Mouse (Mus musculus): ENCODE results near the gene Sowahb. TPM values are rescaled to one million over a fixed set of nuclear protein-coding genes. Genes with fewer than 3 reads are reported as not detected.

Sowahb gene
- polyA plus RNA-seq (2012; rRNA removed), result 2.1 and 2.3 TPM in 2 replicates

GRCm38 (mm10) chr5:93044584-93045370 lies at the start of gene Sowahb:
Gene Sowahb, minus strand, starts transcription at chr5:93045022.
- DNase-seq (ENCODE audit: low spot score), result peak; percentile 63

- DNase-seq (ENCODE audit: low spot score), result peak; percentile 27
Observed at GRCm38 (mm10) chr5:93093638-93094527, 49.1 kb upstream of the Sowahb start.

DNA sequence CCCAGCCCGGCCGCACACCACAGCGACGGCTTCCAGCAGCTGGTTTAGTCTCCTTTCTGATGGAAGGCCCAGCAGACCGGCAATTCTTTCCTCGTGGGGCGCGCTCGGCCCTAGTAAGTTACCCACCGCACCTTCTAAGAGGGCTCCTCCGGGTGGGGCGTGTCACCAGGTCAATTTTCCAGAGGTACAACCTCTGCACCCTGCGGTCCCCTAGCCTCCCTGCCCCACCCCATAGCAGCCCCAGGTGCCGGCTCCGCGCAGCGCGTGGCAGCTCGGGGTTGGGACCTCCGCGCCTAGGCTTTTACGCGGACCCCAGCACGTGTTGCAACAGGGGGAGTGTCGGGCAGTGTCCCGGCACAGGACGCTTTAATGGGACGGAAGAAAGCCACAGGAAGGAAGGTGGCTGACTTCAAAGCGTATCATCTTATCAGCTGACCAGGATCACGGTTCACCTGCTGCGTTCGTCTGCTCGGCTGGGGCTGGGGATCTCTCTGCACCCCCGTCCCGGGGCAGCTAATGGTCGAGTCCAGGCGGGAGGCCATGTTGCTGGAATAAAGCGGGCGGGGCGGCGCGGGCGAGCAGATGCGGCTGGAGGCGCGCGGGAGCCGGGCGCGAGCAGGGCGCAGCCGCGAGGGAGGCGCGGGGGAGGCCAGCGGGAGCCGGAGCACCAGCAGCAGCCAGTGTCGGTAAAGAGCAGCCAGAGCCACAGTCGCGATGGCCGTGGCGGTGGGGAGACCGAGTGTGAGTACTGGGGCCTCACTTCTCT lies 48.2 kb upstream of the Sowahb start, which contains the start of gene Sept11:
Sept11 (plus strand) TSS at position 581 of the 766 bp plus-strand sequence.
- peak; percentile 93 for DNase-seq (ENCODE audit: low spot score)

- DNase-seq (ENCODE audit: low spot score), result no peak
Observed at GRCm38 (mm10) chr5:93092147-93092781, 47.4 kb upstream of the Sowahb start.

DNA sequence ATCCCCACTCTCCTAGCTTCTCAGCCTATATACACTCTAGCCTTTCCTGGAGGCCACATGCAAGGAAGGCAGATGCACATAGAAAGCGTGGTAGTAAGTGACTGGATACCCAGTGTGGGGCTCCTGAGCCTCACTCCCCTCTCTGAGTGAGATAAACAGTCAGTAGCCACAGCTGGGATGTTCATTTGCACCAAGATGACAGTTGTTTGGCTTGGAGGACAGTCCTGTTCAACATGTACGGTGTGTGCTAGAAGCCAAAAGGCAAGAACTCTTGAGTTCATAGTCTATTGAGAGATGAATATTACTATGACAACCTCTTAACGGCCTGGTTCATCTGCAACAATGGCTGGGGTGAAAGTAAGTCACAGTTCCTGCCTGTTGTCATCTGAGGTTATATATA lies 46.4 kb upstream of the Sowahb start:
- DNase-seq (ENCODE audit: low spot score), result no peak

DNA sequence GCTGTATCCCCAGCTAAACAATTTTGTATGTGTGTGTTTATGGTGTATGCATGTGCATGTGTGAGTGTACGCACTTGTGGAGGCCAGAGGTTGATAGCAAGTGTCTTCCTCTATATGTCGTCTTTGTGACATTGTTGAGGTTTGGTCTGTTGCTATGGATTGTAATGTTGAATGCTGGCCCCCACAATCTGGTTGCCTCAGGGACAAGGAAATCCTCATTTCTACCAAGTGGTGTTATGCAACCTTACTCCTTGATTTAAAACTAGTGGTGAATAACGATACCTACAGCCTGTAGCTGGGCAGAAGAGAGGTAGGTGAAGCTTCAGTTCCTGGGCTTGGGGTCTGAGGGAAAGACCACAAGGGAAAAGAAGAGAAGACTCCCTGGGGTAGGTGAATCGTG lies 41.1 kb upstream of the Sowahb start:
- no peak for DNase-seq (ENCODE audit: low spot score)

- DNase-seq (ENCODE audit: low spot score), result no peak
Observed at GRCm38 (mm10) chr5:93085015-93085598, 40.3 kb upstream of the Sowahb start.

GRCm38 (mm10) chr5:93079596-93079995 lies 34.8 kb upstream of the Sowahb start:
- no peak for DNase-seq (ENCODE audit: low spot score)

DNA sequence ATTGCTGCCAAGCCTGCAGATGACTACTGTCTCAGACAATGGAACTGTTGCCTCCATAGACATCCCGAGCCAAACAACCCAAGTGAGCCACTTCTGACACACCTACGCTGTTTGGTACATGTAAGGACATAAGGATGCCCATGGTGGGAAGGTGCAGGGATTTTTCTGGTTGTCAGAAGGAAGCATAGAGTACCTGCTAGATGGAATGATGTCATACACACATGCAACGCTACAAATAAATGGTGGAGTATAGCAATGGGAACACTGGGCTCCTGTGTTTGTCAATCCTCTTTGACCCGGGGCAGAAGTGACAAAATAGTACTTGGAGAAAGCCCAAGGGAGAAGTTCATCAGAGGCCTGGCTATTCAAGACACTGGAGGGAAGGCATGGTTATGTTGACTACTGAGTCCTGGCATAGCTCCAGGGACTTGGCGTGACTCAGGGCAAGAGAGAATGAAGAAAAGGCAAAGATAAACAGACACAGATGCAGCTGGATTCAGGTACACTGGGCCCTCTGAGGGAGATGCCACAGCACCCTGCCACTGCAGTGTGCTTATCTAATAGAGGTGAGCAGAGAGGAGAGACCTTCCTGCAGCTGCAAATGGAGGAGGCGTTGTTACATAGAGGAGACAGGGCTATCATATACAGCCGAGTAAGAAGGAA lies 33.0 kb upstream of the Sowahb start:
- DNase-seq (ENCODE audit: low spot score), result no peak

DNA sequence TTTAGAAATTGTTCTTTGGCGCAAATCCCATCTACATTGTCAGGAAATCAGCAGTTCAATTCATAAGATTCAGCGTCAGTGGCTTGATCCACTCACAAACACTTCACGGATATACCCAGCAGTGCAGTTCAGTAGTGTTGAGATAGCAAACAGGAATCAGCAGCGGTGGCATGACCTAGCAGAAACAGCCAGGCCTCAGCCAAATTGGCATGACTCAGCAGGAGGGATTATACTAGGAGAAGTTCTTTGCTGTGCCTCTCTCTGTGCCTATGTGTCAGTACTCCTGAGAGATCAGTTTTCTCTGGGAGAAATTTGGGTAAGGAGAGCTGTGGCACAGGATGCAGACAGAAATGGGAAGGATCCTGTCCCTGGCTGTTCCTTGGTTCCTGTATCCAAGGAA lies 16.0 kb upstream of the Sowahb start:
- DNase-seq (ENCODE audit: low spot score), result no peak

DNA sequence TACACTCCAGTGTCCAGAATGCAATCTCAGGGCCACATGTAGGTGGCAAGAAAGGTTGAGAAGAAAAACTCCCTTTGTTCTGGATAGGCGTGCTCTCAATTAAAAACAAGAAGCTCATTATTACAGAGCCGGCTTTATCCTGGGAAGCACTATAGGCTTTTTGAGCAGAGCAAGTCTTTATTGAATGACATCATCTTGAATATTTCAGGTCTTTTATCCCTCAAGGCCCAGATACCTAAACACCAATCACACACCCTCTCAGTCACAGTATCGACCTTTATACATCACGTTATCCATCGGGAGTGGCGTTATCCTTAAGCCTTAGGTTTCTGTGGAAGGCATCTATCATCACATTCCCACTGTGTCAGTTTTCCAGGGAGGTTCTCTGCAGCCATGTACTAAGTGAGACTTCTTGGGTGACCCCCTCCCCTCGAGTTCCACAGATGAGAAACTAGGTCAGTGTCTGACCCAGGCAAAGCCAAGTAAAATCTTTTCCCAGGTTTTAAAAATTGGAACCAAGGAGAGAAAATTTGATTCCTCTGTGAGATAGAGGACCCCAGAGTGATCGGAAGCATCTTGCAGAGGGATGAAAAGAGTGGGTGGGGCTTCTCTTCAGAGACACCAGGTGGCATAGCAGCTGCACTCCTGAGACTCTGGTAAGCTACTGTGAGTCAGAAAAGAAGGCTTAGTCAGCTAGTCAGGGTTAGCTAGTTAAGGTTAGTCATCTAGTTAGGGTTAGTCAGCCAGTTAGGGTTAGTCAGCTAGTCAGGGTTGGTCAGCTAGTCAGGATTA lies 9.0 kb upstream of the Sowahb start:
- DNase-seq (ENCODE audit: low spot score), result no peak

DNA sequence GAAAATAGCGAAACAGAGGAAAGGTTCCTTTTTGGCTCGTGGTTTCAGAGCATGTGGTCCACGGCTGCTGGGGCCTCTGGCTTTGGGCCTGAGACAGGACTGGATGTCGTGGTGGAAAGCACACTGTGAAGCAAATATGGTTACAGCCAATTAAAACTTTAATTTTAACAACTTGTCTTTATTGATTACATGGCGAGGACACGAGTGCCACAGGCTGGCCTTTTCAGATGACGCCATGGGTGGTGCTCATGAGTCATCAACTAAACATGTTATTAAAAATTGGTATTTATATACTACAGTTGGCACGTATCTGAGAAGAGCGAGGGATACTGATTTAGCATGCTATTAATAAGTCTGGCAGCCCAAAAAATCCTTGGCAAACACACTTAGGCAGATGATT lies 7.1 kb upstream of the Sowahb start:
- DNase-seq (ENCODE audit: low spot score), result no peak

DNA sequence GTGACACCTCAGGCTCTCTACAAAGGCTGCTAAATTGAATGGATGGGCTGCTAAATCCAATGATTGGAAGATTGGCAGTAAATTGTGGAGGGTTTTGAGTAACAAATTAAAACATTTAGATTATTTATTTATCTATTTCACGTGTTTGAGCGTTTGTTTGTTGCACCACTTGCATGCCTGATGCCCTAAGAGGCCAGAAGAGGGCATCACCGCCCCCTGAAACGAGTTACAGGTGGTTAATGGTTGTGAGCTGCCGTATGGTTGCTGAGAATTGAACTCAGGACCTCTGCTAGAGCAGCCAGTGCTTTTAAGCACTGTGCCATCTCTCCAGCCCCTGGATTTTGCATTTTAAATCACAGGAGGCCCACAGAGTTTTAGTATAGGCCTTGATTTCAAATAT lies 6.2 kb upstream of the Sowahb start:
- no peak for DNase-seq (ENCODE audit: low spot score)

DNA sequence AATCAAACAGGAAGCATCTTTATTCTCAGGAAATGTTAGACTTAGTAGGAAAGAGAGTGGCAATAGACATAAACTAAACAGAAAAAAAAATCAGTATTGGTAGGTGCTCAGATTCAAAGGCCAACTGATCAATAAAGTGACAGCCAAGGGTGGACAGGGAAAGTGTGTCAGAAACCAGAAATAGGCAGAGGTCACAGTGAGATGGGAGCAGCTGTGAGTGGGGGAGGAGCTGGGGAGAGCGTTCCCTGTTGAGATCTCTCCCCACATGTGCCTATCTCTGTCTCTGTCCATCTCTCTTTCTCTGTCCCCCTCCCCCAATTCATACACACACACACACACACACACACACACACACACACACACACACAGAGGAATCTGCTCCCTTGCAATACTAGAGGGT lies 5.1 kb upstream of the Sowahb start:
- no peak for DNase-seq (ENCODE audit: low spot score)

GRCm38 (mm10) chr5:93048481-93049240 lies 3.8 kb upstream of the Sowahb start:
- no peak for DNase-seq (ENCODE audit: low spot score)

DNA sequence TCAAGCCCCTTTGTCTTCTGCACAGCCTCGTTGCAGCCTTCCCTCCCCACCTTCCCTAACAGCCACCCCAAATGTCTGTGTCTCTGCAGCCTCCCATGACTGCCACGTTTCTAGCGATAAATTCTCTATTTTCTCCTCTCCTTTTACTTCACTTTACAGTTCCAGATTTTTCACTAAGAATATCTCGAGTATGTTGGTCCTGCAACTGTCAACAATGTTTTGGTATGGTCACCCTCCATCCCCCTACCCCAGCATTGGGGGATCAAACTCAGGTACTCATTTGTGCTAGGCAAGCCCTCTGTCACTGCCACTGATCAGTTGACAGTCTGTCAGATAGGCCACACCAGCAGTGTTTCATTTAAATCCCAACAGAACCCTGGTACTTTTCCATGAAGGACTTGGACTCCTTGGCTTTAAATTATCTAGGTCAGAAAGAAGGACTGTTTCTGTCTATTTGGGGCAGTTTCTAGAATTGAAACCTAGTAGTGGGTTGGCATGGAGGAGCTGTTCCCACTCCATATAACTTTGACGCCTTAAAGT lies 1.6 kb upstream of the Sowahb start:
- no peak for DNase-seq (ENCODE audit: low spot score)

GRCm38 (mm10) chr5:93045371-93045714 lies 521 bp upstream of the Sowahb start:
- DNase-seq (ENCODE audit: low spot score), result no peak

- DNase-seq (ENCODE audit: low spot score), result no peak
Observed at GRCm38 (mm10) chr5:93043688-93044583, 886 bp downstream of the Sowahb start.

Measured in urinary bladder, adult 2 months (tissue).